Comparison of ENCODE assay signal across 25 mouse cellular contexts in the genomic region with DNA sequence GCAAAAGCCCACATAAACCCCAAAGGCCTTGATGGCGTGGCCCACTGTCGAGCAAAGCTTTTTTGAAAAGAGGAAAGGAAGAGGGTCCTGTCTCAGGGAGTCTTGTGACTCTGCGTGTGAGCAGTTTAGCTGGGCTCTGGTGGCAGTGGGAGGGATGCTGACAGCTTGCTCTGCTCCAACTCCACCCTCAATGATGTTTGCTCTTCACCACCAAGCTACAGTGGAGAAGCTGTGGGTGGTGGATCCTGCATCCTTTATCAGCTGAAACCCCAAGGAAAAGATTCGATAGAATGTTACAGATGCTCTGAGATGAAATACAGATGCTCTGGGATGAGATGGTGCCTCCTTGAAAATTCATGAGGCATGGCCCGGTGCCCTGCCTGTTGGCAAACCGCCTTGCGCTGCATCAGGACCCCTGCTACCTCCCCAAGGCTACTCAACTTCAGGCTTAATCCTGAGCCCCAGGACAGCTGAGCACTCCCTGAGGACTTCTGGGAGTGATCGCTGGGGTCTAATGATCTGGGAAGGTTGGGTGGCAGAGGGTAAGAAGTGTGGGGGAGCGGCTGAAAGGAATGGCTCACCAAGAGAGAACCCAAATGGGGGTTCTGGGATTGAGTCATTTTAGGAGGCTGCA.
DNase-seq lines count a peak whose midpoint lies in the region; ATAC-seq lines count a peak whose summit lies in the region.
"Had no signal": no experiment of that assay in that cellular context is flagged by ENCODE, and none has a peak within 500 bp of the region (broad histone marks: within the 10 kb centered on the region; RNA-seq: fewer than 3 reads in every experiment).

No protein-coding gene starts in this region.

- peak overlapping the region; percentile 34; the same call in 1 of the 2 replicates for H3K27ac ChIP-seq in neural tube, embryonic 13.5 days (replicated peaks)
- H3K27ac ChIP-seq: forebrain, embryonic 10.5 days; heart, embryonic 15.5 days; kidney, postnatal 0 days; limb, embryonic 12.5 days; liver, embryonic 12.5 days; midbrain, embryonic 10.5 days had no signal

- peaks cover 37% of the 10 kb centered on the region for H3K4me1 ChIP-seq in neural tube, embryonic 13.5 days (replicated peaks)
- H3K4me1 ChIP-seq: limb, embryonic 12.5 days had no signal

- no peak for DNase-seq in frontal cortex, postnatal 14 days (ENCODE audit: low spot score in 2 of 2)
- peak; percentile 13 to 48 for DNase-seq in layer of hippocampus, adult 18-20 months (ENCODE audit: low spot score in 2 of 2)
- DNase-seq in layer of hippocampus, adult 9-10 months (ENCODE audit: low spot score) = no peak
- DNase-seq in neural tube, embryonic 10.5 days (ENCODE audit: extremely low spot score, low spot score) = no peak
- no peak for DNase-seq in liver
- DNase-seq: adrenal gland, postnatal 25 days; cerebellum, adult 11 months; cerebellum, adult 9-11 months; gastrocnemius, postnatal 36 days; heart, postnatal 36 days; kidney, adult 2 months; lung, adult 18-20 months; lung, postnatal 10 days; retina, postnatal 1 day; thymus, adult 18-20 months; thymus, postnatal 36 days had no signal

- no peak overlapping the region for H3K4me3 ChIP-seq in neural tube, embryonic 13.5 days
- H3K4me3 ChIP-seq: forebrain, embryonic 10.5 days; heart, embryonic 15.5 days; limb, embryonic 12.5 days; liver, embryonic 12.5 days; midbrain, embryonic 10.5 days had no signal

- ATAC-seq in frontal cortex, adult (ENCODE audit: low TSS enrichment) = peak; percentile 90
- peak; percentile 64 for ATAC-seq in neural tube, embryonic 13.5 days (ENCODE audit: low read depth)
- ATAC-seq: forebrain, embryonic 16.5 days; liver, embryonic 12.5 days had no signal

- no peaks in the 10 kb centered on the region for H3K9me3 ChIP-seq in neural tube, embryonic 13.5 days
- H3K9me3 ChIP-seq: forebrain, embryonic 10.5 days; heart, embryonic 15.5 days; limb, embryonic 12.5 days; liver, embryonic 12.5 days; midbrain, embryonic 10.5 days had no signal

- H3K36me3 ChIP-seq in neural tube, embryonic 13.5 days = no peaks in the 10 kb centered on the region
- H3K36me3 ChIP-seq: forebrain, embryonic 10.5 days; heart, embryonic 15.5 days; limb, embryonic 12.5 days; liver, embryonic 12.5 days; midbrain, embryonic 10.5 days had no signal

- H3K4me2 ChIP-seq in neural tube, embryonic 13.5 days = no peak overlapping the region
- H3K4me2 ChIP-seq: heart, embryonic 15.5 days; limb, embryonic 12.5 days; liver, embryonic 12.5 days had no signal

- no peaks in the 10 kb centered on the region for H3K27me3 ChIP-seq in neural tube, embryonic 13.5 days
- H3K27me3 ChIP-seq: liver, embryonic 12.5 days had no signal

- no peak overlapping the region for H3K9ac ChIP-seq in neural tube, embryonic 13.5 days
- H3K9ac ChIP-seq: heart, embryonic 15.5 days; limb, embryonic 12.5 days; liver, embryonic 12.5 days had no signal

- 53% methylated on average over 9 of the region's 9 CpGs for WGBS in neural tube, embryonic 13.5 days

Comparison
In these comparisons a context has a peak if more than half of its experiments do, and no peak if none do; other contexts are left out.
1. DNase-seq: peak in layer of hippocampus, adult 18-20 months (2 of 2); none in frontal cortex, postnatal 14 days (0 of 2), layer of hippocampus, adult 9-10 months (single experiment), neural tube, embryonic 10.5 days (single experiment) and liver (single experiment).